Mouse (Mus musculus) inflammation-experienced regulatory T-cells (primary cell): ENCODE data around the gene Map3k20. TPM values are rescaled to one million over a fixed set of nuclear protein-coding genes. Genes with fewer than 3 reads are reported as not detected.

Experiments
- polyA plus RNA-seq, 2 experiments: library from polyadenylated mRNA; unstranded; fragments of 100-300 nt; shearing (Covaris generic); gene quantifications; one replicate each; pipeline ENCODE4 v1.2.1; 2017

Gene Map3k20
- polyA plus RNA-seq = 1 to 10 TPM in 1 of 2 experiments, under 1 TPM in 1; 0.49 to 1.7 TPM

GRCm38 (mm10) chr2:72285256-72285887, at the start of gene Map3k20:
Gene Map3k20, plus strand, starts transcription at chr2:72285637.

DNA sequence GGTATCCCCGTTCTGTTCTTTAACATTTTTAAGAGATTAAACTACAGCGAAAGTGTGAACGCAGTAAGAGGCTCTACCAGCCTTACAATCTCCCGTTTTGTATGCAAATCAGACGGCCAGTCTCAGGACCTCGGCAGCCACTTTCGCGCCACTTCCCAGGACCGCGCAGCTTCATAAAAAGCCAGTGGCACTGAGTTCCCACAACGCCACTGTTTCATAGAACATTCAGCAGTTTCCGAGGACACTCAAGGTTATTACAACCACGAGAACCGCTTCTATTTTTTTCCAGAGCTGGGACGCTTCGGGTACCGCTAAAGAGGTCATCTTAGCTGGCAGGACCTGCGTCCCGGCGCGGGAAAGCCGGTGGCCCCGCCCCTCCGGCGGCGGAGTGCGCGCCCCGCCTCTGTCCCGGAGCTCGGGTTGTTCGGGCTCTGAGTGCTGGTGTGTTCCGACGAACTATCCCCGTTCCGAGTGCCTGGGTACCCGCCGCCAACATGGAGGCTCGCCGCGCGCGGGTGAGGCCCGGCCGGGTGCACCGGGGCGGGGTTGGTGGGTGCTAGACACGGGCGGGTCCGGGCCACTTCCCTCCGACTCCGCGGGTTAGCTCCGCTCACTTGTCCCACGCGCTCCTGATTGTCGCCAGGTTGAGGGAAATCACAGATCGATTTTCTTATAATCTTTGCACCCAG, 190.5 kb downstream of the Map3k20 start, which contains the start of gene Cdca7:
Gene Cdca7, plus strand, starts transcription at position 363 of the 689 bp plus-strand sequence.

Other genes starting within 250 kb of the Map3k20 start
- gene Cdca7, start 190.5 kb downstream of the Map3k20 start, polyA plus RNA-seq = 10 to 100 TPM; 32.0 to 32.6 TPM